Mouse (Mus musculus) hindbrain, embryonic 11.5 days (tissue): Measurements from ENCODE around the gene Elavl2. TPM values are rescaled to one million over a fixed set of nuclear protein-coding genes. Genes with fewer than 3 reads are reported as not detected.

Source experiments
- ATAC-seq: fragments of 200-750 bp; cut with Nextera tagmentation; 2 replicates; pipeline ENCODE4 v1.8.0; 2017; ENCODE audit warnings: mild to moderate bottlenecking, moderate TSS enrichment, moderate library complexity; ENCODE audit not compliant: low FRiP score
- DNase-seq: peaks from one replicate; pipeline ENCODE4 v3.0.0-alpha.2; 2015; ENCODE audit warnings: low spot score
- H3K27ac ChIP-seq: fragments of 300-500 bp; sonication (generic); 2 replicates; pipeline ENCODE4 v1.5.1; 2014; ENCODE audit warnings: mild to moderate bottlenecking, low read depth, low read length
- H3K27me3 ChIP-seq: fragments of 300-500 bp; sonication (generic); 2 replicates; pipeline ENCODE4 v1.6.1; 2014; ENCODE audit warnings: mild to moderate bottlenecking, low read length, moderate library complexity, mixed read lengths; ENCODE audit not compliant: control insufficient read depth, insufficient read depth
- H3K36me3 ChIP-seq: fragments of 300-500 bp; sonication (generic); 2 replicates; pipeline ENCODE4 v1.6.1; 2014; ENCODE audit warnings: mild to moderate bottlenecking, low read length, moderate library complexity, mixed read lengths; ENCODE audit not compliant: control insufficient read depth, insufficient read depth
- H3K4me1 ChIP-seq: fragments of 300-500 bp; sonication (generic); replicated peaks from 2 replicates; pipeline ENCODE4 v1.6.1; 2014; ENCODE audit warnings: low read length, mixed read lengths; ENCODE audit not compliant: control insufficient read depth, insufficient read depth
- H3K4me2 ChIP-seq: fragments of 300-500 bp; sonication (generic); replicated peaks from 2 replicates; pipeline ENCODE4 v1.6.1; 2014; ENCODE audit warnings: mild to moderate bottlenecking, low read depth, low read length
- H3K4me3 ChIP-seq: fragments of 300-500 bp; sonication (generic); 2 replicates; pipeline ENCODE4 v1.5.1; 2014; ENCODE audit warnings: low read depth, low read length
- H3K9ac ChIP-seq: fragments of 300-500 bp; sonication (generic); 2 replicates; pipeline ENCODE4 v1.6.1; 2014; ENCODE audit warnings: low read depth, low read length
- H3K9me3 ChIP-seq: fragments of 300-500 bp; sonication (generic); 2 replicates; pipeline ENCODE4 v1.6.1; 2016; ENCODE audit warnings: low read length; ENCODE audit not compliant: control insufficient read depth
- WGBS: fragments of 180-500 bp; shearing (Covaris S2); extraction: QIAGEN DNeasy Blood & Tissue Kit; methylation state at CpG from one replicate; pipeline ENCODE4 v1.1.7; 2014; 5-methylcytosine and 5-hydroxymethylcytosine counted together
- polyA plus RNA-seq: library from polyadenylated mRNA; unstranded; fragments of >200 nt; fragmentation: Nextera tagmentation; extraction: Ambion mirVana; gene quantifications from 2 replicates; pipeline ENCODE4 v1.2.1, GENCODE M21; 2014

Elavl2 gene
- polyA plus RNA-seq, 1 experiment from 2014 or later, result 103 TPM

DNA sequence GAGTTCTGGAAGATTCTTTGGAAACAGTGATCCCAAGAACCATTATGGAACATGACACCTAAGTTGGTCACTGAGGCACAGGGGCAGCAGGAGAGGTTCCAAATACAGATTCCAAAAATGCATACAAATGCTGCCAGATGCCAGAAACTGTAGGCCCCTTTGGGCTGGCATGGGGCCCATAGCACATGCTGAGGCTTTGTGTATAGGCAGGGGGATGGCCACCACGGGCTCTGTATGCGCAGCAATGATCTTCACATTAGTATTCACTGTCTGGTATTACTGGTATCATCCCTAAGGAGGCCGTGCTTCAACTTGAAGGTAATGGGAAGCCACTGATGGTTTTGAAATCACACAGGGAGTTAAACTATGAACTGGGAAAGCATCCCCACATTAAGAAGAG, 181.3 kb downstream of the Elavl2 start:
- WGBS, result 90% methylated on average over 3 of the region's 3 CpGs
- no peaks in the 10 kb centered on the region for H3K36me3 ChIP-seq

DNA sequence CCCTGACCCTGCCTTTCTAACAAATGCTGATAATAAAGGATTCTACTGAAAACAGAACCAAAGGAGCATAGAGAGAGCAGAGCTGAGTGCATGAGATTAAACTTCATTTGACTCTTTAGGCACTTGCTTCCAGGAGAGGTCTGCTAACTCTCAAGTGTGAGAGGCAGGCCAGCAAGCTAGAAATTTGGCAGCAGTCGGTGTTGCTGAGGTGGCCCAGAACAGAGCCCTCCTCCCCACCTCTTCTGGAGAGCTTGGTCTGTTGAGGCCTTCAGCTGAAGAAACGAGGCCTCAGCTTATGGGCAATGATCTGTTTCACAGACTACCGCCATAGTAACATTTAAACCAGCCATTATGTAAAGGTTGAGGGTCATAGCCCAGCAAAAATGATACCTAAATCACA, 186.7 kb downstream of the Elavl2 start:
- Histone ChIP-seq H3K36me3 (no peaks in the 10 kb centered on the region), H3K4me3 (no peak overlapping the region), H3K27me3 (no peaks in the 10 kb centered on the region), H3K9ac (no peak overlapping the region), H3K9me3 (no peaks in the 10 kb centered on the region), H3K4me2 (no peak overlapping the region), H3K27ac (no peak overlapping the region), H3K4me1 (no peaks in the 10 kb centered on the region)
- DNase-seq, result no peak
- no peak for ATAC-seq
- WGBS, result 86% methylated on average over 3 of the region's 3 CpGs

More for the DNA sequence above, 181.3 kb downstream of the Elavl2 start:
- H3K4me3 ChIP-seq, result no peak overlapping the region
- ATAC-seq (no peak), DNase-seq (no peak)
- no peaks in the 10 kb centered on the region for H3K27me3 ChIP-seq
- H3K4me2 ChIP-seq, result no peak overlapping the region
- no peaks in the 10 kb centered on the region for H3K4me1 ChIP-seq
- no peaks in the 10 kb centered on the region for H3K9me3 ChIP-seq
- no peak overlapping the region for H3K9ac ChIP-seq
- no peak overlapping the region for H3K27ac ChIP-seq

DNA sequence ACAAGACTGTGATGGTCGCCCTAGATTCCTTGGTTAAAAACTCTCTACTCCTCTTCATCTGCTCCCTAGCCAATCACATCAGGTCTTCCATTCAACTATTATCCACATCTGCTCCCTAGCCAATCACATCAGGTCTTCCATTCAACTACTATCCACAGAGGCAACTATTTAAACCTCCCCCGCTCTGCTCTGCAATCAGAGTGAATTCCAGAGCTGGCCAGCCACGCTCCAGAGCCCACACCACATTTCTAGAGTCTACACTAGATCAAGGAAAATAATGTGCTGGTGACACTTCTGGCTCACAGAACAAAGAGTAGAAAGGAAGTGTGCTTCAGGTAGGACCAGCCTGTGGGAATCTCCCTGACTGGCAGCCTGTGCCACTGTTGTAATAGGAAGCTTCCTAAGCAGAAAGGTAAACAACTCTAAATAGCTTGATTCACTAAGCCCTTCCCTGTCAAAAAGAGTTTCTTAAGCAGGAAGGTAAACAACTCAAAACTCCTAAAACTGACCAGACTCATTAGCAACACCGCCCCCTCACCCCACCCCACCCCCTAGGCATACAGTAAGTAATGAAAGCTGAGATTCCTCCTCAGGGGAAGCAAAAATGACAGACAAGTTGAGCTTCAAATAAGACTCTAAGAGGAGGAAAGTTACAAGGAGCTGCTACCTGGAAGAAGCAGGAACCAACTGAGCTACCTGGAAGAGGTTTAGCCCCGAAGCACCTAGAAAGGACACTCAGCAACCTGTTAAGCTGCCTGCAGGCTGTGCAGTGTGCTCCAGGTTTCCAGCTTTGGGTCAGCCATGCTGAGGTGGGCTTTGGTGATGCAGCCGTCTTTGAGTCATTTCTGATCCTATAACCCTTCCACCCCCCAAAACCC, 191.9 kb downstream of the Elavl2 start:
- H3K9me3 ChIP-seq, result no peaks in the 10 kb centered on the region
- DNase-seq (no peak), ATAC-seq (no peak)
- H3K9ac ChIP-seq, result no peak overlapping the region
- no peaks in the 10 kb centered on the region for H3K4me1 ChIP-seq
- H3K27ac ChIP-seq, result no peak overlapping the region
- no peaks in the 10 kb centered on the region for H3K27me3 ChIP-seq
- 65% methylated on average over 6 of the region's 6 CpGs for WGBS
- no peak overlapping the region for H3K4me2 ChIP-seq
- H3K4me3 ChIP-seq, result no peak overlapping the region
- H3K36me3 ChIP-seq, result no peaks in the 10 kb centered on the region
